Mouse (Mus musculus) kidney, postnatal 10 days (tissue): Measurements from ENCODE around the gene Cplane1.
"Not testable (repeated sequence)": the region's sequence is repeated elsewhere in the genome, so short reads cannot be mapped to it uniquely, and the experiment has no call there.

Source experiments
- DNase-seq: peaks from one replicate; pipeline ENCODE4 v3.0.0; 2021; ENCODE audit warnings: mixed read lengths

The Cplane1 gene

DNA sequence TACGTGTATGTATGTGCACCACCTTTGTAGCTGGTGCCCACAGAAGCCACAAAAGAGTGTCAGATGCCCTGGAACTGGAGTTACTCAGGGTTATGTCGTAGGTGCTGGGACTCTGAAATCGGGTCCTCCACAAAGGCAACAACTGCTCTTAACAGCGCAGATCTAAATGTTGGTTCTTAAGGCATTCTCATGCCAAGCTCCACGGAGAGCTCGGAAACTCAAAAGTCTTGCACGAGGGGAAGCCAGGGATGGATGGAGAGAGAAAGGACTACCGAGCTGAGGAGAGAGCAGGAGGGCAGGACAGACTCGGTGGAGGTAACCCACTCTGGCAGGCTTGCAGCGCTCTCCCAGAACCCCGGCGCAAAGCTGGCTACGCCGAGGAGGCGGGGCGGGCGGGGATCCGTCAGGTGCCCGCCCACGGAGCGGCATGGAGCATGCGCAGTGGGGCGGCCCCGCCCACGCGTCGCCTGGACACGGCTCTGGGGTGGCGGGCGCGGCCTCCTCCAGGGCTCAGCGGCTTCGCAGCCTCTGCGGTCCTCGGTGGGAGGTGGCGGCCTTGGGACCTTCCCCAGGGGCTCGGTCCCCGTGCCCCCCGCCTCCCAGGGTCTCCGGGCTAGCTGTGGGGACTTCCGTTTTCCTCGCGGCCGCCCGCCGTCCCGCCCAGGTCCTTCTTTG is at the start of gene Cplane1:
Gene Cplane1, plus strand, starts transcription at position 516 of the 675 bp plus-strand sequence.
- DNase-seq, result peak; percentile 97

DNA sequence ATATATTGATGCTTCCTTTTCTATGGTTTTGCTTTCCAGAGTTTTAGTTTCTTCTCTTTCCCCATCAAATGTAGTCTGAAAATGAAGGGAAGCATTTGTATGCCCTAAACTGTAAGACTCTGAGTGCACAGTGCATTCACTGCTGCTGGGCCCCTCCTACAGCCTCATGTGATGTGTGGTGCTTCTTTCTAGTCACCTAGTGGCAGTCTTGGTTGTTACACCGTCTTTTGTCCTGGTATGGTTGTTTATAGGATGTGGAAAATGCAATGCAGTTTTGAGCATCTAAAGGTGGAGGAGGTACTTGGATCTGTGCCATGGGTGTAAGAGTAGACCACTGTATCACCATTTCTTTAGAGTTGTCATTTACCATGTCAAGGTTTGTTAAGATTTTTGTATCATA is 39.6 kb upstream of the Cplane1 start:
- no peak for DNase-seq

- no peak for DNase-seq
Observed at GRCm38 (mm10) chr15:8131268-8131667, 37.6 kb upstream of the Cplane1 start.

DNA sequence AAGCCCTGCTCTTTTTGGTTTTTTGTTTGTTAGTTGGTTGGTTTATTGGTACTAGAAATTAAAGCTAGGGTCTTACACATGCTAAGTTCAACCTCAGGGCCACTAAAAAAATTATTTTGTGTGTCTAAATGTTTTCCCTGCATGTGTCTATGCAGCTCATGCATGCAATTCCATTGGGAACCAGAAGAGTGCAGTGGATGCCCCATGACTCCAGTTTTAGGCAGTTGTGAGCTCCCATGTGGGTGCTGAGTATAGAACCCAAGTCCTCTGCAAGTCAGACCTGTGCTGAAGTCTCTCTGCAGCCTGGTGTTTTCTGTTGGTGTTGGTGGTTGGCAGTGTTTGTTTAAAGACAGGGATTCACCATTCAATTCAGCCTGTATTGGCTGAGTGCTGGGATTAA is 37.1 kb upstream of the Cplane1 start:
- DNase-seq, result no peak

DNA sequence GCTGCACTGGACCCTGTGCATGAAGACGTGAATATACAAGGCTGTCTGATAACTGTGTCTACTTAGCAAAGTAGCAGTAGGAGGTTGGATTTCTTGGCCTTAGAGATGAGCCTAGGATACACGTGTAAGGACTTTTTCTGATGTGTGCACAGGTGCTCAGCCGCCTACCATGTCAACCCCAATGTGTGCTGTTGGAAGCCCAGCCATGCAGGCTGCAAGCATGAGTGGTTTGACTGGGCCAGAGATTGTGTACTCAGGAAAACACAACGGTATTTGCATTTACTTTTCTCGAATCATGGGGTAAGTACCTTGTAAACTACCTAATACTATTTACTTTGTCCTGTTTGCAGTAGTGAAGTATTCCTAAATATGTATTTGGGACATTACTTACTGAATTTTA is 33.3 kb upstream of the Cplane1 start:
- DNase-seq, result no peak

DNA sequence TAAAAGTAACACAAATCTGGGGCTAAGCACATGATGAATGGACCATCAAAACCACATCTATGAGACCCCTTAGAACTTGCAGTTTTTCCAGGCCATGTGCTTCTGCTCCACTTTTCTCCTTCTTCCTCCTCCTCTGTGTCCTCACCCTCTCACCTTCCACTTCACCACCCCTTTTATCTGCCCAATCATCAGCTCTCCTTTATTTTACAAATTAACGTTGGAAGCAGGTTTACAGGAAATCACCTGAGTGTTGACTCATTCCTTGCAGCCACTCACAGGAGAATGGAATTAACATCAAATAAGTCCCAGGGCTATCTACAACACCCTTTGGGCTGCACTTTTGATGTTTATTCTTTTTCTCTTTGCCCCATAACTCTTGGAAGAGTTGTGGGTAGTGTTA is 7.1 kb upstream of the Cplane1 start:
- DNase-seq, result no peak

DNA sequence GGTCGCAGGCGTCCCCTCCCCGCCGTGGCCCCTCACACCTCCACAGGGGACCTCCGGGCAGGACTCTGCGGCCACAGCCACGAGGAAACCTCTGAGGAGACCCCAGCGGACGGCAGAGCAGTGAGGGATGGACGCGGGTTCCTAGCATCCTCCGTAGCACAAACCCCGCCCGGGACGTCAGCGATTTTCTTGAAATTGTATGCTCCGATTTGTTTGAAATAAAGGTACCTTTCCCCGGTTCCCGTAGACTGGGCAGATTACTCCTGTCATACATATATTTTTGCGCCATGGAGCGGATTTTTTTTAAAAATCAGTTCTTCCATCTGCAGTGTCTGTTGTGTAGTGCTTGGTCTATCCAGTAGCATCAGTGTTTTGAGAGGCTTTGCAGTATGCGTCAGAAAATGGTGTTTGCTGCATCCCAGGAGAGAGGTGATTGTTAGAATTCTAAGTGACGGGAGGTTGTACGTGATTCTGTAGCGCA is 400 bp downstream of the Cplane1 start:
- DNase-seq, result no peak

DNA sequence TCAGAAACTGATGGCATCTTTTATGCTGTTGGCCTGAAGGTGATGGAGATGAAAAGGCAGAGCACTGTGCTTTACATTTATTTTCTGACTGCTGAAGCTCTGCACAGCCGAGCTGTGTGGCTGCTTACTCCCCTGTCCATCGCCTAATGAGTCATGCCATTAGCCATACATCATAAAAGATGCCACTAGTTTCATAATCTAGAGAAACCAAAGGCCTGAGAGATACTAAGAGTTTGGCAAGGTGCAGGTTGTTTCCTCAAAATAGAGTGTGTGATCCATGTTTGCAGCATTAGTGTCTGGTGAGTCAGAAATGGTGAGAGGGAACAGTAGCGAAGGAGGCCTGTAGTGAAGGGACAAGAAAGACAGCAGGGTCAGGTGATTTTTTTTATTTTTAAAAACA is 20.7 kb downstream of the Cplane1 start:
- no peak for DNase-seq

- DNase-seq, result no peak
Observed at GRCm38 (mm10) chr15:8190435-8190834, 21.5 kb downstream of the Cplane1 start.

GRCm38 (mm10) chr15:8200317-8200716 is 31.4 kb downstream of the Cplane1 start:
- no peak for DNase-seq

DNA sequence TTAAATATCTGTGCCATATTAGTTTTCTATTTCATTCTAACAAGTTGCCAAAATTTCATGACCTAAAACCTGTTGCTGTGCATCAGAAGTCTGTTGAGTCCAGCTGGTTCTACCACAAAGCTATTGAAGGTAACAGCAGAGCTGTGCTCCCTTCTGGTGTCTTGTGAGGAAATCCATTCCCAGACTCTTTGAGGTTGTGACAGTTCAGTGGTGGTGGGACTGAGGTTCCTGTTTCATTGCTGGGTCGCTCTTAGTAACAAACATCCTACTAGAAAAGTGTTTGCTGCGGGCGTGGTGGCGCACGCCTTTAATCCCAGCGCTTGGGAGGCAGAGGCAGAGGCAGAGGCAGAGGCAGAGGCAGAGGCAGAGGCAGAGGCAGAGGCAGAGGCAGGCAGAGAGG is 39.5 kb downstream of the Cplane1 start:
- no peak for DNase-seq

GRCm38 (mm10) chr15:8214811-8215210 is 45.9 kb downstream of the Cplane1 start:
- DNase-seq, result no peak

DNA sequence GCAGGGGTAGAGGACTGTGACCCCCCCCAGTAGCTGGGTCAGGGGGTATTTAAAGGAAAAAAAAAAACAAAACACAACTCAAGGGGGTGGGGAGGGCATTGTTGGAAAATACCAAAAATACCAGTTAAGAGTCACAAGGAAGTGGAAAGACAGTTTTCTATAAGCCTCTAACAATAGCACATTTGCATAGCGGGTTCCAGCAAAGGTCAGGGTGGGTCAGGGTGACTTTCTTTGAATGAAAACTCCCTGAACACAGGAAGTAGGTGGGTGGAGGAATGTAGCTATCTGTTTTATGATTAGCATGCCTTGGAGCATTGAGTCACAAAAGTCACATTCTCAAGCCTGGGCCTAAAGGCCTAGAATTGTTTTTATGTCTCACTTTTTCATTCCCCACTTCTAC is 65.3 kb downstream of the Cplane1 start:
- DNase-seq, result not testable (repeated sequence)

DNA sequence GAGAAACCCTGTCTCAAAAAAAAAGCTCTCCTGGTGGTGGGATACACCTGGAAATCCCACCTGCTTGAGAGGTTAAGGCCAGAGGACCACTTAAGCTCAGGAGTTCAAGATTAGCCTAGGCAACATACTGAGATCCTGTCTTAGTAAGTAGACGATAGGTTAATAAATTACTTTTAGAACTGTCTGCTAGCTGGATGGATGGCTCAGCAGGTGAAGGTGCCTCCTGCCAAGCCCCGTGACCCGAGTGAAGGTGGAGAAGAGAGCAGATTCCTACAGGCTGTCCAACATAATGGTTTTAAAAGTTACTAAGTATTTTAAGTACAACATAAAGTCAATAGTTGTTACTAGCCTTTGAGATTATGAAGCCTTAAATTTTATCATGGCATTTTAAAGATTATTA is 97.0 kb downstream of the Cplane1 start:
- peak; percentile 64 for DNase-seq

GRCm38 (mm10) chr15:8267211-8267610 is 98.3 kb downstream of the Cplane1 start:
- DNase-seq, result no peak

DNA sequence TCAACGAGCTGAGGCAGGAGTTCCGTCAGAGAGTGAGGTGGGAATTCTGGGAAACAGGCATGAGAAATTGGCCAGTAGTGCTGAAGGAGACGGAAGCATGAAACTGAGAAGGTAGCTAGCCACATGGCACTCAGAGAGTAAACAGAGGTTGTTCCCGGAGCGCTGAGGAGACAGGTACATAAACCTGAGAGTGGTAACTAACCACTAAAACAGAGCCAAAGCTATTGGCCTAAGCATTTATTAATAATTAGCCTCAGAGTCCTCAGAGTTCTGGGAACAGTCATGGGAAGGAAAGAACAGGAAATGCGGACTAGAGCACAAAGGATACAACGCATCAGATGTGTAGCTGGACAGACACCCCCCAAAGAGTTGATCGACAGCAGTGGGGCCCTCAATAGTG is 99.3 kb downstream of the Cplane1 start:
- DNase-seq, result no peak

DNA sequence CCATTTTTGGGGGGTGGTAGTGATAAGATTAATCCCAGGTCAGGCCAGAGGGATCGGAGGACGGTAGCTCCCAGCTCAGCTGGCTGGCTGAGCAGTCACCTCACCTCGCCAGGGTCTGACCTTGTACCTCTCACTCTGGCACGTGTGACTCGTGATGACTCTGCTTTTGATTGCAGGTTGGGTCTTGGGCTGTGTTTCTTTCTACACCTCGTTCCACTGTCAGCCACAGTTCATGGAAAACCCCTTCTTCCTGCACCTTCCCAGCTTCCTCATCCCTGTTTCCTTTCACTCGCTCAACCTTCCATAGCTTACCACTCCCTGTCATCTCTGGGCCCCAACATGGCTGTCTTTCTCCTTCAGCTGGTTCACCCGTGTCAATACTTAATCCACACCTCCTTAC is 103.0 kb downstream of the Cplane1 start:
- no peak for DNase-seq

GRCm38 (mm10) chr15:8277916-8278315 is 109.0 kb downstream of the Cplane1 start:
- DNase-seq, result not testable (repeated sequence)

DNA sequence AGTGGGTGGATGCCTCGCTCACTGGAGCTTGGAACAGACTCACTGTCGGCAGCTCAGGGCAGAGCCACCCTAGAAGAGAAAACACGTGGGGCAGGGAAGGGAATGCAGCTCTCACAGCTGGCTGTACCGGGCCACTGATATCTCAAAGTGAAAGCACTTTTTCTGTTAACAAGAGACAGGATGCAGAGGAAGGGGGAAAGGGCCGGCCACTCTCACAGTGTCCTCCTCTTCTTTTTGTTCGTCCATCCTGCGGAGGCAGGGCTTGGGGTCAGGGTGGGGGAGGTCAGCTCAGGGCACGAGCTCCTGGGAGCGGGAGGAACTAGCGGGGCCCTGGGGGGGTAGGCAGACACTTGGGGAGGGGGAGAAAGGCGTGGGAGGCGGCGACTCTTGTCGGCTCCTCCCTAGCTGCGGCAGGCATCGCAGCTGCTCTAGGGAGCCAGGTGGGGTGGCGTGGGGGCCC is 110.4 kb downstream of the Cplane1 start:
- peak; percentile 61 for DNase-seq

GRCm38 (mm10) chr15:8279929-8280610 is 111.2 kb downstream of the Cplane1 start:
- DNase-seq, result peak; percentile 85

DNA sequence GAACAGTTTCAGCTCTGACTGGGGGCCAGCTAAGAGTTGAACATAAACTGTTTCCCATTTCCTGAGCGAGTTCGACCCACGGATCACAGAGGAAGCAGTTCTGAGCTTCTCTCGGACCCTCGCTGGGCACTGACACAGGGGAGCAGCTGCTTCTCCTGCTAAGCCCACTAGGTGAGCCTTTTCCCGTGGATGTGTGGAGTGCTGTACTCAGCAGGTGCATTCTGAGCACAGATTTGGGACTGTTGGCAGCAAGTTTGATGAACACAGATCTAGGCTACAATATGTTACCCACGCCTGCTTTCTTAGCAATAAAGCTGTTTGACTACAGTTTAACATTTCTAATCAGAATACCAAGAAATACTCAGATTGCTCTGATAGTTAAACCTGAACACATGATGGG is 112.8 kb downstream of the Cplane1 start:
- no peak for DNase-seq

DNA sequence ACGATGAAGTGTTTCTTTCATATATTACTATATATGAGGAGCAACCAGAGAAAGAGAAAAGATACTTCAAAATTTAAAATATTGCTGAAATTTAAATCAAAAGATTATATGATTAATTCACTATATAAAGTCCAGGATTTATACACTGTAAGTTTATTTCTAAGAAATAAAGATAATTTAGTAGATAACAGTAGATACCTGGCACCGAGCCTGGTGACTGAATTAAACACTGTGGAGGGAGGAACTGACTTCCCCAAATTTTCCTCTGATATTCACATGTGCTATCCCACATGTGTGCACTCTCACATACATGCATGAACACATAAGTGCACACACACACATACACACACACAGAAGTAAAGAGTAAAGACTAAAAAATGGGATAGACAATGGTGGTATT is 113.2 kb downstream of the Cplane1 start:
- DNase-seq, result no peak

GRCm38 (mm10) chr15:8291251-8291650 is 122.3 kb downstream of the Cplane1 start:
- peak; percentile 22 for DNase-seq

DNA sequence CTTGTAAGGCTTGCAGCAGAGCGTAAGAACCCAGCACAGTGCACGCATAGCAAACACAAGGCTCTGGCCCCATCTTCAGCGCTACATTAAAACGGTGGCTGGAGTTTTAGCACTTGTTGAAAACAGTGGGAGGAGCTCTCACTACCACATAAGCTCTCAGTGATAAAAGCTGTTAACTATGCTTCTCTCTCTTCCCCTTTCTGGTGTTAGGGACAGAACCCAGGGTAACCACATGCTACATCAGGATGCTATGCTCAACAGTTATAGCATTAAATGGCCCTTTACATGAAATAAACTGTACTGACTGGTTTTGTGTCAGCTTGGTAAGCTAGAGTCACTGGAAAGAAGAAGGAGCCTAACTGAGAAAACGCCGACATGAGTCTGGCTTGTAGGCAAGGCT is 125.2 kb downstream of the Cplane1 start:
- DNase-seq, result no peak

- DNase-seq, result no peak
Observed at GRCm38 (mm10) chr15:8302944-8303343, 134.0 kb downstream of the Cplane1 start.
